Mouse (Mus musculus) ES-Bruce4 (cell line): ENCODE data around the gene Tent4a.

ENCODE experiments used
- CTCF ChIP-seq: IDR thresholded peaks from one replicate; pipeline ENCODE4 v1.8.1; 2011; ENCODE audit warnings: low read depth, low read length
- POLR2A ChIP-seq: IDR thresholded peaks from one replicate; pipeline ENCODE4 v1.8.1; 2011; ENCODE audit warnings: low read length; ENCODE audit not compliant: insufficient read depth

DNA sequence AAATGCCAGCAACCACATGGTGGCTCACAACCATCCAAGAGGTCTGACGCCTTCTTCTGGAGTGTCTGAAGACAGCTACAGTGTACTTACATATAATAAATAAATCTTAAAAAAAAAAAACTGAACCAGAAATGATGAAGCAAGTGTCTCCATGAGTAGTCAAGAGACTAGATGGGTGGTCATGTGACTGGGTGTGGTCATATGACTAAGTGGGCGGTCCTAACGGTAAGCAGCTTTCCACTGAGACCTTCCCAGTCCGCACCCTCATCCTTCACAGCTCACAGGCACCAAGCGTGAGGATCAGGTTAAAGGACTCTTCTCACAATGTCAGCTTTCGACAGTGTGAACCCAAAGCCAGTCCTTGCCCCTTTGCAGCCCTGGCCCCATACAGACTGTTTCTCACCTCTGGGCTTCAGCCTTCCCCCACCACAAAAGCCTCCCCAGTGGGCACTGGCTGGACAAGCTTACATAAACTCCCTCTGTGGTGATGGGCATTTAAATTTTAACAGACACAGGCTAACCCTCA lies 21.6 kb upstream of the Tent4a start:
- TF ChIP-seq CTCF (no peak), POLR2A (no peak)
